Mouse (Mus musculus) cortical plate, adult 2 months (tissue): ENCODE data around the gene Foxn2.

Source experiments
- CTCF ChIP-seq: fragments of 200-500 bp; IDR thresholded peaks from 2 replicates; pipeline ENCODE4 v1.5.1; 2011; ENCODE audit warnings: mild to moderate bottlenecking, control low read depth, low read length; ENCODE audit not compliant: insufficient read depth; ENCODE audit errors: extremely low read depth
- POLR2A ChIP-seq: fragments of 200-500 bp; IDR thresholded peaks from 2 replicates; pipeline ENCODE4 v1.6.1; 2011; ENCODE audit warnings: mild to moderate bottlenecking, low read length, control low read depth; ENCODE audit not compliant: insufficient read depth; ENCODE audit errors: extremely low read depth

GRCm38 (mm10) chr17:88491366-88492106, 51.0 kb downstream of the Foxn2 start:
- TF ChIP-seq CTCF = peak; percentile 19; the same call in 1 of the 2 replicates
- TF ChIP-seq POLR2A = no peak
